9 mouse cellular contexts compared by ENCODE assay signal in genomic region chr16:13733518-13734137, GRCm38 (mm10). TPM values are rescaled to one million over a fixed set of nuclear protein-coding genes. Genes with fewer than 3 reads are reported as not detected.
DNase-seq lines count a peak whose midpoint lies in the region; ATAC-seq lines count a peak whose summit lies in the region.
"Had no signal": no experiment of that assay in that cellular context is flagged by ENCODE, and none has a peak within 500 bp of the region (broad histone marks: within the 10 kb centered on the region; RNA-seq: fewer than 3 reads in every experiment).

No protein-coding gene starts in this region.

- no peaks in the 10 kb centered on the region for H3K27me3 ChIP-seq in midbrain, embryonic 11.5 days (ENCODE audit: control insufficient read depth, insufficient read depth, low read length)
- no peaks in the 10 kb centered on the region for H3K27me3 ChIP-seq in midbrain, embryonic 13.5 days
- no peaks in the 10 kb centered on the region; the same call in 1 of the 2 replicates for H3K27me3 ChIP-seq in liver, embryonic 13.5 days

- H3K9ac ChIP-seq in midbrain, embryonic 11.5 days (ENCODE audit: low read length), result no peak overlapping the region
- no peak overlapping the region for H3K9ac ChIP-seq in midbrain, embryonic 13.5 days (replicated peaks)
- H3K9ac ChIP-seq in liver, embryonic 13.5 days, result no peak overlapping the region
- H3K9ac ChIP-seq: heart, embryonic 13.5 days had no signal

- 25% methylated on average over 9 of the region's 9 CpGs for WGBS in midbrain, embryonic 11.5 days
- 22% methylated on average over 9 of the region's 9 CpGs for WGBS in midbrain, embryonic 13.5 days
- 18% methylated on average over 9 of the region's 9 CpGs for WGBS in liver, embryonic 13.5 days (ENCODE audit: insufficient replicate concordance)

- H3K27ac ChIP-seq in midbrain, embryonic 11.5 days (ENCODE audit: low read depth, low read length), result no peak overlapping the region
- no peak overlapping the region for H3K27ac ChIP-seq in midbrain, embryonic 13.5 days
- H3K27ac ChIP-seq in liver, embryonic 13.5 days, result no peak overlapping the region
- H3K27ac ChIP-seq: heart, embryonic 13.5 days had no signal

- peak; percentile 91 for DNase-seq in midbrain, embryonic 11.5 days (ENCODE audit: low spot score, missing footprints)
- DNase-seq in frontal cortex, postnatal 10 days (ENCODE audit: low spot score in 2 of 2), result peak; percentile 20 to 65
- DNase-seq in kidney, adult 9 months, result peak; percentile 82
- DNase-seq in liver, embryonic 13.5 days, result peak; percentile 40
- DNase-seq in retina, embryonic 14.5 days (ENCODE audit: low spot score), result peak; percentile 91
- DNase-seq in thymus, postnatal 36 days, result peak; percentile 60 to 71

- no peak overlapping the region for H3K4me2 ChIP-seq in midbrain, embryonic 11.5 days
- no peak overlapping the region for H3K4me2 ChIP-seq in midbrain, embryonic 13.5 days (replicated peaks)
- H3K4me2 ChIP-seq in liver, embryonic 13.5 days, result no peak overlapping the region
- H3K4me2 ChIP-seq: heart, embryonic 13.5 days had no signal

- no peak overlapping the region for H3K4me3 ChIP-seq in midbrain, embryonic 11.5 days (ENCODE audit: low read depth, low read length)
- no peak overlapping the region for H3K4me3 ChIP-seq in midbrain, embryonic 13.5 days (replicated peaks)
- H3K4me3 ChIP-seq in liver, embryonic 13.5 days (replicated peaks), result no peak overlapping the region
- H3K4me3 ChIP-seq: heart, embryonic 13.5 days had no signal

- H3K9me3 ChIP-seq in midbrain, embryonic 11.5 days (ENCODE audit: control insufficient read depth, low read length), result no peaks in the 10 kb centered on the region
- no peaks in the 10 kb centered on the region for H3K9me3 ChIP-seq in midbrain, embryonic 13.5 days
- no peaks in the 10 kb centered on the region for H3K9me3 ChIP-seq in liver, embryonic 13.5 days (replicated peaks)
- H3K9me3 ChIP-seq: heart, embryonic 13.5 days had no signal

- peak; percentile 33; the same call in 1 of the 2 replicates for ATAC-seq in midbrain, embryonic 11.5 days (ENCODE audit: low FRiP score)
- no peak for ATAC-seq in midbrain, embryonic 13.5 days
- peak; percentile 45; the same call in 1 of the 2 replicates for ATAC-seq in cerebellum, adult (ENCODE audit: insufficient number of reproducible peaks, low FRiP score, low TSS enrichment)
- no peak for ATAC-seq in liver, embryonic 13.5 days (ENCODE audit: low read depth)

- no peaks in the 10 kb centered on the region for H3K4me1 ChIP-seq in midbrain, embryonic 11.5 days (ENCODE audit: control insufficient read depth, insufficient read depth, low read length)
- 0 out of 2 replicates have a peak, but pooled peaks cover 5% of the 10 kb centered on the region for H3K4me1 ChIP-seq in midbrain, embryonic 13.5 days (replicated peaks)
- H3K4me1 ChIP-seq in liver, embryonic 13.5 days (replicated peaks), result peaks cover 14% of the 10 kb centered on the region

- H3K36me3 ChIP-seq in midbrain, embryonic 11.5 days (ENCODE audit: control insufficient read depth, insufficient read depth, low read length), result no peaks in the 10 kb centered on the region
- H3K36me3 ChIP-seq in midbrain, embryonic 13.5 days, result no peaks in the 10 kb centered on the region
- H3K36me3 ChIP-seq in liver, embryonic 13.5 days, result no peaks in the 10 kb centered on the region
- H3K36me3 ChIP-seq: heart, embryonic 13.5 days had no signal

RNA-seq across cellular contexts. Expression of gene Pla2g10, which starts 2.8 kb away (rescaled TPM):
- polyA plus RNA-seq in midbrain, embryonic 11.5 days (2014; fragmentation: Nextera tagmentation; extraction: Ambion mirVana), result 0.19 and 0.36 TPM in 2 replicates
- 0.21 and 0.47 TPM in 2 replicates for polyA plus RNA-seq in midbrain, embryonic 13.5 days (2015; fragmentation: Nextera tagmentation; extraction: Ambion mirVana)
- 0.24 TPM in 1 of 2 replicates, not detected in the other for polyA plus RNA-seq in liver, embryonic 13.5 days (2015; fragmentation: Nextera tagmentation; extraction: Ambion mirVana)

RNA-seq across cellular contexts. Expression of gene Rrn3, which starts 46.9 kb away (rescaled TPM):
- 107 and 118 TPM in 2 replicates for polyA plus RNA-seq in midbrain, embryonic 11.5 days (2014; fragmentation: Nextera tagmentation; extraction: Ambion mirVana)
- 123 and 130 TPM in 2 replicates for polyA plus RNA-seq in midbrain, embryonic 13.5 days (2015; fragmentation: Nextera tagmentation; extraction: Ambion mirVana)
- polyA plus RNA-seq in liver, embryonic 13.5 days (2015; fragmentation: Nextera tagmentation; extraction: Ambion mirVana), result 34.9 and 41.0 TPM in 2 replicates

Comparison
In these comparisons a context has a peak if more than half of its experiments do, and no peak if none do; other contexts are left out.
1. ATAC-seq: peak in midbrain, embryonic 11.5 days (single experiment) and cerebellum, adult (single experiment); none in midbrain, embryonic 13.5 days (single experiment) and liver, embryonic 13.5 days (single experiment).
2. DNase-seq: peak in every context shown above with its lines; median percentile 91 in midbrain, embryonic 11.5 days; 91 in retina, embryonic 14.5 days; 82 in kidney, adult 9 months; 66 in thymus, postnatal 36 days; 42 in frontal cortex, postnatal 10 days; 40 in liver, embryonic 13.5 days.